Mouse (Mus musculus) embryonic facial prominence, embryonic 10.5 days (tissue): ENCODE data around the gene Clasrp. TPM values are rescaled to one million over a fixed set of nuclear protein-coding genes. Genes with fewer than 3 reads are reported as not detected.
"Not testable (repeated sequence)": the region's sequence is repeated elsewhere in the genome, so short reads cannot be mapped to it uniquely, and the experiment has no call there.

Source experiments
- DNase-seq: peaks from one replicate; pipeline ENCODE4 v3.0.0-alpha.2; 2017; ENCODE audit warnings: low spot score
- H3K27ac ChIP-seq: fragments of 300-500 bp; sonication (generic); replicated peaks from 2 replicates; pipeline ENCODE4 v1.5.1; 2016; ENCODE audit warnings: mild to moderate bottlenecking
- H3K27me3 ChIP-seq: fragments of 300-500 bp; sonication (generic); replicated peaks from 2 replicates; pipeline ENCODE4 v1.6.1; 2016; ENCODE audit warnings: low read depth, mild to moderate bottlenecking; ENCODE audit not compliant: poor library complexity, severe bottlenecking
- H3K36me3 ChIP-seq: fragments of 300-500 bp; sonication (generic); replicated peaks from 2 replicates; pipeline ENCODE4 v1.6.1; 2016; ENCODE audit warnings: mild to moderate bottlenecking, moderate library complexity
- H3K4me1 ChIP-seq: fragments of 300-500 bp; sonication (generic); 2 replicates; pipeline ENCODE4 v1.6.1; 2016
- H3K4me3 ChIP-seq: fragments of 300-500 bp; sonication (generic); 2 replicates; pipeline ENCODE4 v1.5.1; 2016; ENCODE audit warnings: mild to moderate bottlenecking, moderate library complexity
- H3K9me3 ChIP-seq: fragments of 300-500 bp; sonication (generic); 2 replicates; pipeline ENCODE4 v1.6.1; 2016; ENCODE audit warnings: mild to moderate bottlenecking
- WGBS: fragments of 180-500 bp; shearing (Covaris S2); methylation state at CpG from one replicate; pipeline ENCODE4 v1.1.7; 2016; 5-methylcytosine and 5-hydroxymethylcytosine counted together
- polyA plus RNA-seq: library from polyadenylated mRNA; unstranded; fragments of >200 nt; fragmentation: Nextera tagmentation; extraction: Ambion mirVana; gene quantifications from 2 replicates; pipeline ENCODE4 v1.2.1, GENCODE M21; 2016

The Clasrp gene
- polyA plus RNA-seq, 1 experiment from 2014 or later = 58.0 TPM

DNA sequence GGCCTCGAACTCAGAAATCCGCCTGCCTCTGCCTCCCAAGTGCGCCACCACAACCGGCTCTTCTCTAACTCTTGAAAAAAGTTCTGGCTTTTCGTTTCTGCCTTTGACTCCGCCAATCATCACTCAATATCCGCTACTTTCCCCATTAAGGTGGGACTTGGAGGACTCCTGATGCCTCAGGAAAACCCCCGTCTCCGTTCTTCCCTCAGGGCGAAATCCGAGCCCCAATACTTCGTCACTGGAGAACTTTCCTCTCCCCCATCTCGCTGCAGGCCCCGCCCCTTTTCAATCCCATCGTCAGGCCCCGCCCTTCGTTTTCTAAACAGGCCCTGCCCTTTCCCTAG is 23.9 kb upstream of the Clasrp start:
- 15% methylated on average over 17 of the region's 17 CpGs for WGBS
- no peak for DNase-seq
- H3K27ac ChIP-seq = peak overlapping the region; percentile 74; the same call in 1 of the 2 replicates

DNA sequence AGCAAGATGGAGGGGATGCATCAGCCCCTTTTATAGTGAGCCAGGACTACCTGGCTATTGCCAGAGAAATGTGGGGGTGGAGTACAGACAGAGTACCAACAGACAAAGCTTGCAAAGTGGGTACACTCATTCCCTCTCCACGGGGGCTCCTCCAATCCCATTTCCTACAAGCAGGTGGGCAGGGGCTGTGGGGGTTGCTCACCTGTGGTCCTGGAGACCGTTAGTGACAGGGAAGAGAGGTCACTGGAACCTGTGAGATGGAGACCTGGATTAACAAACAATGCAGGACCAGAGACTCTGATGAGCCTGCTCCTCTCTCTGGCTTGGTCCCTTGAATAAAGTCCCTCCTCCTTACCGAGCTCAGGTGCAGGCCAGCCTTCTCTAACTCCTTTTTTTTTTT is 23.4 kb upstream of the Clasrp start:
- DNase-seq = no peak
- H3K9me3 ChIP-seq = no peaks in the 10 kb centered on the region
- 64% methylated on average over 3 of the region's 3 CpGs for WGBS
- H3K4me1 ChIP-seq = peaks cover 15% of the 10 kb centered on the region
- H3K27ac ChIP-seq = no peak overlapping the region
- H3K4me3 ChIP-seq = peak overlapping the region; percentile 78
- H3K36me3 ChIP-seq = peaks cover 11% of the 10 kb centered on the region
- H3K27me3 ChIP-seq = no peaks in the 10 kb centered on the region

More for the DNA sequence above, 23.9 kb upstream of the Clasrp start:
- Histone ChIP-seq H3K9me3 (no peaks in the 10 kb centered on the region), H3K36me3 (peaks cover 15% of the 10 kb centered on the region), H3K27me3 (no peaks in the 10 kb centered on the region), H3K4me3 (peak overlapping the region; percentile 78), H3K4me1 (peaks cover 15% of the 10 kb centered on the region)

DNA sequence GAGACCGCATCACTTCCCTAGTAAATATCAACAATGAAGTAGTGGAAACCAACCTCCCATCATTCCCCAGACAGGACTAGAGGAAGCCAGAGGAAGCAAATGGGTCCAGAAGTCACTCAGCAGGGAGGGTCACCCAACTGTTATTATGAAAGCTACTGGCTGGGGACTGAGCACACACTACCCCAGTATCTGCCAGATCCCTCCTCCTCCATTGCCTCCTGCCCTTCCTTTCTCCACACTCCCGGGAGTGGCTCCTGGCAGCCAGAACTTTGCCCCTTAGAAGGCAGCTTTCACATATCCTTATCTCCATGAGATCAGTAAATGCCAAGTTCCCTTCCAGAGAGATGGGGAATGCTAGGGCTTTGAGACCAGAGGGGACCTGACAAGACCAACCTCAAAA is 19.1 kb upstream of the Clasrp start:
- no peaks in the 10 kb centered on the region for H3K9me3 ChIP-seq
- H3K4me1 ChIP-seq = peaks cover 10% of the 10 kb centered on the region
- no peak overlapping the region for H3K4me3 ChIP-seq
- no peak for DNase-seq
- no peak overlapping the region for H3K27ac ChIP-seq
- WGBS = 72% methylated on average over 2 of the region's 2 CpGs
- H3K36me3 ChIP-seq = no peaks in the 10 kb centered on the region
- peaks cover 24% of the 10 kb centered on the region for H3K27me3 ChIP-seq

DNA sequence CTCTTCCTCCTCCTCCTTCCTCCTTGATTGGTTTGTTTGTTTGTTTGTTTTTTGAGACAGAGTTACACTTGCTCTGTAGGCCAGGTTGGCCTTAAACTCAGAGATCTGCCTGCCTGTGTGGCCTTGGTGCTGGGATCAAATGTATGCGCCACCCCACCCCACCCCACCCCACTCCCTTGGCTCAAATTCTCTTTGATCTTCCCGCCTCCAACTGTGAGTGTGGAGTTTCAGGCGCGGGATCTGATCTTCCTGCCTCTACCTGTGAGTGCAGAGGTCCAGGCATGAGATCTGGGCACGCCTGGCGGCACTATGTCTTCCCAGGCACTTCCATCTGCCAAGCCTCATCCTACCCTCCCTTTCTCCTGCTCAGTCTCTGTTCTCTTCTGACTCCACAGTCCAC is 18.0 kb upstream of the Clasrp start:
- DNase-seq = no peak
- WGBS = 40% methylated on average over 6 of the region's 6 CpGs
- no peak overlapping the region for H3K27ac ChIP-seq

DNA sequence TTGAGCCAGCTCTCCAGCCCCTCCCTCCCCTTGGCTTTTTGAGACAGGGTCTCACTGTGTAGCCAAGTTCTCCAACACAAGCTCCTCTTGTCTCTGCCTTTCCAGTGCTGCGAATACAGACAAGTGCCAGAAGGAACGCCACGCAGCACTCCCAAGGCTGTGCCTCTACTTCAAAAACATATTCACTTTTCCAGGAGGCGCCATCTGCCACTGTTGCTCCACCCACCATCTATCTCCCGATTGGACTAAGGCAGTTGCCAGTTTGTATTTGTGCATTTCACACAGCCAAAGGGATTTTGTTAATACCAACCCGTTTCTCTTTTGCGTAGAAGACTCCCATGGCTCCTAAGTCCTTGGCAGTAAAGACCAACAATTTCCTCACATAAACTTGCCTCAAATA is 16.5 kb upstream of the Clasrp start:
- peaks cover 24% of the 10 kb centered on the region for H3K27me3 ChIP-seq
- DNase-seq = no peak
- no peaks in the 10 kb centered on the region for H3K9me3 ChIP-seq
- no peak overlapping the region for H3K4me3 ChIP-seq
- peaks cover 6% of the 10 kb centered on the region for H3K4me1 ChIP-seq
- H3K27ac ChIP-seq = no peak overlapping the region
- H3K36me3 ChIP-seq = no peaks in the 10 kb centered on the region
- WGBS = 94% methylated on average over 7 of the region's 7 CpGs

More for the DNA sequence above, 18.0 kb upstream of the Clasrp start:
- Histone ChIP-seq H3K4me3 (no peak overlapping the region), H3K27me3 (peaks cover 24% of the 10 kb centered on the region), H3K4me1 (peaks cover 6% of the 10 kb centered on the region), H3K9me3 (no peaks in the 10 kb centered on the region), H3K36me3 (no peaks in the 10 kb centered on the region)

DNA sequence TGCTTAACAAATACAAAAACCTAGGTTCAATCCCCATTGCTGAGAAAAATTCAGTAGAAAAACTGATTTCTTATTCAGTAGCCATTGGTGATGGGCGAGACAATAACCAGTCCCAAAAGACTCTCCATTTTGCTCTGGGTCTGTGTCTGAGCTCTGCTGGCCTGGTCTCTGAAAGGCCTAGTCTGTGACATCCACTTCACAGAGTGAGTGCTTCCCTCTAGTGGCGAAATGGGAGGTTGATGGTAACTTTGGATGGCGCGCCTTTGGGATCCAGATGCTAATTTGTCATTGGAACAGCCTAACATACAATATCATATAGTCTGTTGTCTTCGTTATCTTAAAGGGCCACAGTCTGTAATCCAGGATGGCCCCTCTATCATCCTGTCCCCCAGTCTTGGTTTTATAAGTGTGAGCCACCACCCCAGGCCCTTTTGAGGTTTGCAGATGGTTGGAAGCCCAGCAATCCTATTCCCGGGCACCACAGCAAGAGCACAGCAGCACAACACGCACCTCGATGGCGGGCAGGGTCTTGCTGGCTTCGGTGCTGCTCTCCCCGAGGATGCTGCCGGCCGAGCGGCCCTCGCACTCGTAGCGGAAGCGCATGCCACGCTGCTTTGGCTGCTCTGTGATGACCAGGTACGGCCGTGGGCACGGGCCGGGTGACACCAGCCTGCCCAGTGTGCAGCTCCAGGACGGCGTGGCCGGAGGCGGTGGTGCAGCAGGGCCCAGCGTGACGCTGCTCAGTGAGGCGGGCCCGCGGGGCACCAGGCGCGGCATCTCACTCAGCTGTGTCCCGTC is 14.9 kb upstream of the Clasrp start:
- Histone ChIP-seq H3K4me3 (peak overlapping the region; percentile 50), H3K36me3 (no peaks in the 10 kb centered on the region), H3K9me3 (no peaks in the 10 kb centered on the region), H3K27me3 (peaks cover 24% of the 10 kb centered on the region), H3K4me1 (peaks cover 6% of the 10 kb centered on the region), H3K27ac (peak overlapping the region; percentile 31; the same call in 1 of the 2 replicates)
- WGBS = 6% methylated on average over 35 of the region's 35 CpGs
- DNase-seq = peak; percentile 80

DNA sequence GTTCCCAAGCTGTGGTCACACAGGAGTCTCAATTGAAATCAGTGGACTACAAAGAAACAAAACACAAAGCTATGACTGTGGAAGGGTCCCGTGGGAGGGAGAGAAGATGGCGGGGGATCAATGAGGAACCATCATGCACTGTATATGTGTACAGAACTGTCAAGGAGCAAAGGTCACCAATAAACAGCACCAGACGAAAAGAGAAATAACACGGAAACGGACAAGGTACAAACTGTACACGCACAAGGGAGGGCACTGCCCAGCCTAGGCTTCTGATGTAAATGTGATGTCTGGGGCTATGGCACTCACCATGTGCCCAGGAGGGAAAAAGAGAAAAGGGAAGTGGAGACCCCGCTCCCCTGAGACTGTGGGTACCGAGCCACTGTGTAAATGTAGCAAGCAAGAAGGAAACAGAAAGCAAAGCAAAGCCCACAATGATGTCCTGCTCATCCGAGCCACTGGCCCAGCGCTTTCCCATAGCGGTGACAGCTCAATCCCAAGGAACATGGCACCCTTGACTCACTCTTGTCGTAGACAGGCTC is 10.8 kb upstream of the Clasrp start:
- WGBS = 85% methylated on average over 12 of the region's 12 CpGs
- no peak for DNase-seq

DNA sequence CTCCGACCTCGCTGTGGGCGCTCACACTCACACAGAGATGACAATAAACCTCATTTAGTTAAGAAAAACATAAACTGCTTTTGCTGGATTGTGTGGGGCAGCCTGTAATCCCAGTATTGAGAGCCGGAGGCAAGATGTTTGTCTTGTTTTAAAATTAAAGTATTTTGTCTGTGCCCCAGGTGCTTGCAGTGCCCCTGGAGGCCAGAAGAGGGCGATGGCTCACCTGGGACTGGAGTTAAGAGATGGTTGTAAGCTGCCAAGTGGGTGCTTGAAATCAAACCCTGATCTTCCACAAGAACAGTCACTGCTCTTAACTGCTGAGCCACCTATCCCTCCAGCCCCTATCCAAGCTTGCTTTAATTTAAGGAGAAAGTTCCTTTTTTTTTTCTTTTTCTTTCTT is 6.7 kb upstream of the Clasrp start:
- H3K4me1 ChIP-seq = no peaks in the 10 kb centered on the region
- no peaks in the 10 kb centered on the region for H3K36me3 ChIP-seq
- DNase-seq = no peak
- 75% methylated on average over 5 of the region's 5 CpGs for WGBS
- H3K9me3 ChIP-seq = no peaks in the 10 kb centered on the region
- no peaks in the 10 kb centered on the region for H3K27me3 ChIP-seq
- H3K4me3 ChIP-seq = no peak overlapping the region
- H3K27ac ChIP-seq = no peak overlapping the region

More for the DNA sequence above, 10.8 kb upstream of the Clasrp start:
- Histone ChIP-seq H3K27ac (no peak overlapping the region), H3K4me3 (no peak overlapping the region), H3K27me3 (peaks cover 12% of the 10 kb centered on the region), H3K4me1 (peaks cover 6% of the 10 kb centered on the region), H3K9me3 (no peaks in the 10 kb centered on the region), H3K36me3 (no peaks in the 10 kb centered on the region)

DNA sequence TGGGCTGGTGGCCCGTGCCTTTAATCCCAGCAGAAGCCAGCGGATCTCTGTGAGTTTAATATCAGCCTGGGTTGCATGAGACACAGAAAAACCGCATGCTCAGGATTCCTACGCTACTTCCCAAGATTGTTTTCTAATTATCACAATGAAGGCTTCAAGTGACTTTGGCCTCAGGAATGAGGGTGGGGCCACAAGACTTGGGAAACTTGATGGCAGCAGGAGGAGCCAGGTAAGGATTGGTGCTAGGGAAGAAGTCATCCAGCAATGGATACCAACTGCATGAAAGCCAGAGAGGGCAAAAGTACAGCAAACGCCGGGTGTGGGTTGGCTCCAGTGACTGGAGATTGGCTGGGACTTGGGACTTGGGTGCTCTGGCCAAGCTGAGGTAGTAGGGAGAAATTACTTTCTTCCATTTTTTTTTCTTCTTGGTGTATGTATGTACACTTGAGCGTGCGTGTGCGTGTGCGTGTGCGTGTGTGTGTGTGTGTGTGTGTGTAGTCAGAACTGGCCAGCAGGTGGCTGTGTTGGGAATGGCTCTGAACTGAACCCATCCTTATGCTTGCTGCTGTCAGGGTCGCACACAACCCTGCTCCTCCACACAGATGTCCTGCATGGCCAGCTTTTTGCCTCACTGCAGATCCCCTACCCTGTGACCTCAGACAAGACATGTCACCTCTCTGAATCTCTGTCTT is 5.5 kb upstream of the Clasrp start:
- Histone ChIP-seq H3K9me3 (no peaks in the 10 kb centered on the region), H3K4me1 (no peaks in the 10 kb centered on the region), H3K27me3 (no peaks in the 10 kb centered on the region), H3K4me3 (no peak overlapping the region), H3K36me3 (no peaks in the 10 kb centered on the region), H3K27ac (no peak overlapping the region)
- no peak for DNase-seq
- WGBS = 92% methylated on average over 12 of the region's 12 CpGs

DNA sequence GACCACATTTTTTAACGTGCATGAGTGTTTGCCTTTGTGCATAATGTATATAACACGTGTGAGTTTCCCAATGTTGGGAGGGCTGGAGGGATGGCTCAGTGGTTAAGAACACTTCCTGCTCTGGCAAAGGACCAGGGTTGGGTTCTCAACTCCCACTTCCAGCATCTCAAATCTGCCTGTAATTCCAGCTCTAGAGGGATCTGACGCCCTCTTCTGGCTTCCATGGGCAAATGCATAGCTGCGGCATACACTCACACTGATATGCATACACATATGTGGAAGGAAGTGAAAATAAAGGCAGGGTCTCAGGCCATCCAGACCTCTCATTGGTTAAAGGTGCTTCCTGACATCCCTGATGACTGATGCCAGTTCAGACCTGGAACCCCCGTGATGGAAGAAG is 3.0 kb upstream of the Clasrp start:
- H3K27me3 ChIP-seq = no peaks in the 10 kb centered on the region
- H3K36me3 ChIP-seq = peaks cover 5% of the 10 kb centered on the region
- no peaks in the 10 kb centered on the region for H3K9me3 ChIP-seq
- peaks cover 16% of the 10 kb centered on the region for H3K4me1 ChIP-seq
- no peak overlapping the region for H3K27ac ChIP-seq
- WGBS = 84% methylated on average over 5 of the region's 5 CpGs
- DNase-seq = no peak
- no peak overlapping the region for H3K4me3 ChIP-seq

DNA sequence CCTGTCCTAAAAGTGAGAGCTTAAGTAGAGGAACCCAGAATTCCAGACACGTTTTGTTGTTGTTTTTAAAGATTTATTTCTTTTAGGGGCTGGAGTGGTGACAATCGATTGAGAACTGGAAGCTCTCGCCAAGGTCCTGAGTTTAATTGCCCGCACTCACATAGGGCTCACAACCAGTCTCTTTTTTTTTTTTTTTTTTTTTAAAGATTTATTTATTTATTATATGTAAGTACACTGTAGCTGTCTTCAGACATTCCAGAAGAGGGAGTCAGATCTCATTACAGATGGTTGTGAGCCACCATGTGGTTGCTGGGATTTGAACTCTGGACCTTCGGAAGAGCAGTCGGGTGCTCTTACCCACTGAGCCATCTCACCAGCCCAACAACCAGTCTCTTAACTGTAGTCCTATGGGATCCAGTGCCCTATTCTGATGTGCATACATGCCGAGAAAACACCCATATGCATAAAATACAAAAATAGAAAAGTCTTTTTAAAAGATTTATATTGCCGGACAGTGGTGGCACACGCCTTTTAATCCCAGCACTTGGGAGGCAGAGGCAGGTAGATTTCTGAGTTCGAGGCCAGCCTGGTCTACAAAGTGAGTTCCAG is 424 bp upstream of the Clasrp start:
- 58% methylated on average over 10 of the region's 10 CpGs for WGBS
- not testable (repeated sequence) for DNase-seq, H3K27me3 ChIP-seq, H3K9me3 ChIP-seq
- H3K27ac ChIP-seq = peak overlapping the region; percentile 95
- H3K4me1 ChIP-seq = peaks cover 24% of the 10 kb centered on the region
- peak overlapping the region; percentile 100 for H3K4me3 ChIP-seq
- peaks cover 30% of the 10 kb centered on the region for H3K36me3 ChIP-seq

DNA sequence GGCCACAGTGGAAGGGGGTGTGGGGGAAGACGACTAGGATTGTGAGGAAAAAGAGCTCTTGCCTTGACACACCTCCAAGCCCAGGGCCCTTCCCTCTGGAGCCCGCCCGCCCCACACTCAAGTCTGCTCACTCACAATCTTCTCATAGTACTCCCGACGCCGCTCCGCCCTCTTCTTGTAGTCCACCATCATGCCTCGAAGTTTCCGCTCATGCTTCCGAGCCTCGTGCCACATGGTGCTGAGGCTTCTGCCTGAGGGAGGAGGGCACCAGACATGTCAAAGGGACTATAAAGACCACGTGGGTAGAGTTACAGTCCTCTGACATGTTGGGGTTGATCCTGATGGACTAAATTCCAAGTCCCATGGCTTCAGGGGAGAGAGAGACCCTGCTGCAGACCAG is 1.2 kb downstream of the Clasrp start:
- 84% methylated on average over 12 of the region's 12 CpGs for WGBS
- Histone ChIP-seq H3K4me1 (peaks cover 24% of the 10 kb centered on the region), H3K27me3 (no peaks in the 10 kb centered on the region), H3K9me3 (no peaks in the 10 kb centered on the region), H3K27ac (no peak overlapping the region), H3K36me3 (peaks cover 47% of the 10 kb centered on the region), H3K4me3 (peak overlapping the region; percentile 100)
- no peak for DNase-seq
